Mouse (Mus musculus): Measurements from ENCODE around the gene Gpr135. TPM values are rescaled to one million over a fixed set of nuclear protein-coding genes. Genes with fewer than 3 reads are reported as not detected.
"Not testable (repeated sequence)": the region's sequence is repeated elsewhere in the genome, so short reads cannot be mapped to it uniquely, and the experiment has no call there.

The Gpr135 gene
- total and polyA plus RNA-seq, 2 experiments from 2014 or later, result 11.5 to 20.5 TPM

DNA sequence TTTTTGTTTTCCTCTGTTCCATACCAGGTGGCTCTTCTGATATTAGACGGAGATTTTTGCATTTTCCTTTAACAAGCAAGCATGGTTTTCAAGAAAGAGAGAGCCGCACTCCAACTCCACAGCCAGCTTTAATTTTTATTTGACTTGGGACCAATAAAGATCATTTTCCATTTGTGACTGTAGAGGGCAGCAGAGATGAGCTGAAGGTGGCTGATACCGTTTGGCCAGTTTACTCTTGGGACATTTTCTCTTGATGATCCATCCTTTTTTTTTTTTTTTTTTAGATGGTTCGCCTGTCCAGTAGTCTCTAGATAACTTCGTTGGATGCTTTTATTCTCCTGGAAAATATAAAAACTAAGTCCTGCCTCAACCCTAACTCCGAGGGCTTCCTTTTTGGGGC, 17.6 kb downstream of the Gpr135 start:
- Histone ChIP-seq H3K4me3 (ENCODE audit: low read length) (no peak overlapping the region), H3K9ac (replicated peaks; ENCODE audit: low read length) (no peak overlapping the region), H3K36me3 (ENCODE audit: insufficient read depth, low read length) (no peaks in the 10 kb centered on the region), H3K4me1 (ENCODE audit: insufficient read depth, low read length) (no peaks in the 10 kb centered on the region), H3K27ac (no peak overlapping the region), H3K9me3 (ENCODE audit: low read length) (peaks cover 8% of the 10 kb centered on the region; the same call in 1 of the 2 replicates), H3K27me3 (ENCODE audit: insufficient read depth, low read length) (no peaks in the 10 kb centered on the region), H3K4me2 (ENCODE audit: low read depth, low read length) (no peak overlapping the region)
- peak; percentile 59 for TF ChIP-seq CTCF (IDR thresholded peaks at IDR 0.05; ENCODE audit: low read depth)
- 46% methylated on average over 6 of the region's 6 CpGs for WGBS
- DNase-seq (ENCODE audit: low spot score) (peak; percentile 52), ATAC-seq (no peak)

DNA sequence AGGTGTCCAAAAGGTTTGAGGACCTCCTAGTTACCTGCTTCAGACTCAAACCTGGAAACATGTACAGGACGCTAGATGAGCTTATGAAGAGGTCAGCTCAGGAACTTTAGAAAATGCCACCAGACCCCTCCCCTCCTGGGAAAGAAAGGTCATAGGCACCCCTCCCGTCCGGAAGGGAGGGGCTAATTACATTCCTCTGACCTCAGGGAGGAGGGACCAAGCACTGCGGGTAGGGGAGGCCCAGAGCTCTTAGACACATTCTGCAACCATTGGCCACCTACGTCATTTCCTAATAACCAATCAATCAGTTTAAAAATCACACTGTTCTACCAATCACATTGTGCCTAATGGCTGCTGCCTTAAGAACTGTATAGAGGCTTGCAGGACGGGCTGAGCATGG, 18.4 kb downstream of the Gpr135 start:
- ATAC-seq (no peak), DNase-seq (ENCODE audit: low spot score) (no peak)
- Histone ChIP-seq H3K4me2 (ENCODE audit: low read depth, low read length) (no peak overlapping the region), H3K27me3 (ENCODE audit: insufficient read depth, low read length) (no peaks in the 10 kb centered on the region), H3K27ac (no peak overlapping the region), H3K9me3 (ENCODE audit: low read length) (peaks cover 8% of the 10 kb centered on the region; the same call in 1 of the 2 replicates), H3K36me3 (ENCODE audit: insufficient read depth, low read length) (no peaks in the 10 kb centered on the region), H3K4me1 (ENCODE audit: insufficient read depth, low read length) (no peaks in the 10 kb centered on the region), H3K9ac (replicated peaks; ENCODE audit: low read length) (no peak overlapping the region), H3K4me3 (ENCODE audit: low read length) (no peak overlapping the region)
- no peak for TF ChIP-seq CTCF (IDR thresholded peaks at IDR 0.05; ENCODE audit: low read depth)
- WGBS, result 80% methylated on average over 6 of the region's 6 CpGs

DNA sequence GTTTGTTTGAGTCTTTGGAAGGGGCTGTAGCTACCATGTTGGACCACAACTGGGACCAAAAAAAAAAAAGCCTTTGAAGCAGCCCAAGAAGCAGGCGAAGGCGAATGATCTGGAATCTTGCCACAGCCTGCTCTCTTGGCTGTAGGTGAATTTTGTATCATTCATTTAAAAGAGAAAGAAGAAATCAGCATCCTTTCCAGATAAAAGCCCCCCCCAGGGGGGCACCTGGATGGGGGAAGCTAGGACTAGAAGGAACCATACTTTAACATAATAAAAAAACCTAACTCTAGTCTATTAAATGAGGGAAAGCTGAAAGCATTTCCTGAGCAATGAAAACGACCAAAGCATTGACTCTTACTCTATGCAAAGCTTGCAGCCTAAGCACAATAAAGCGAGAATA, 20.1 kb downstream of the Gpr135 start:
- 89% methylated on average over 4 of the region's 4 CpGs for WGBS
- H3K9ac ChIP-seq (replicated peaks; ENCODE audit: low read length), result no peak overlapping the region
- no peak for TF ChIP-seq CTCF (IDR thresholded peaks at IDR 0.05; ENCODE audit: low read depth)

DNA sequence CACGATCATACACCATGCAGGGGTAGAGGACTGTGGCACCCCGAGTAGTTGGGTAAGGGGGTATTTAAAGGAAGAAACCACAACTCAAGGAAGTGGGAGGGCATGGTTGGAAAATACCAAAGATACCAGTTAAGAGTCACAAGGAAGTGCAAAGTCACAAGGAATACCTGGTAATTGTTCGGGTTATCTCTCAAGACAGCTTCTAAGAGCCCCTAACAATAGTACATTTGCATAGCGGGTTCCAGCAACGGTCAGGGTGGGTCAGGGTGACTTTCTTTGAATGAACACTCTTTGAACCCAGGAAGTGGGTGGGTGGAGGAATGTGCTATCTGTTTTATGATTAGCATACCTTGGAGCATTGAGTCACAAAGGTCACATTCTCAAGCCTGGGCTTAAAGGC, 20.8 kb downstream of the Gpr135 start:
- H3K27ac ChIP-seq; H3K9me3 ChIP-seq (ENCODE audit: low read length); H3K27me3 ChIP-seq (ENCODE audit: insufficient read depth, low read length); H3K4me3 ChIP-seq (ENCODE audit: low read length); H3K4me1 ChIP-seq (ENCODE audit: insufficient read depth, low read length); H3K36me3 ChIP-seq (ENCODE audit: insufficient read depth, low read length); DNase-seq (ENCODE audit: low spot score); ATAC-seq; H3K4me2 ChIP-seq (ENCODE audit: low read depth, low read length); H3K9ac ChIP-seq (replicated peaks; ENCODE audit: low read length): not testable (repeated sequence)
- WGBS, result 95% methylated on average over 5 of the region's 5 CpGs

More for the DNA sequence above, 20.1 kb downstream of the Gpr135 start:
- no peaks in the 10 kb centered on the region for H3K27me3 ChIP-seq (ENCODE audit: insufficient read depth, low read length)
- no peak overlapping the region for H3K27ac ChIP-seq
- DNase-seq (ENCODE audit: low spot score), result no peak
- H3K4me3 ChIP-seq (ENCODE audit: low read length), result no peak overlapping the region
- no peak overlapping the region for H3K4me2 ChIP-seq (ENCODE audit: low read depth, low read length)
- peaks cover 8% of the 10 kb centered on the region; the same call in 1 of the 2 replicates for H3K9me3 ChIP-seq (ENCODE audit: low read length)
- no peak for ATAC-seq
- H3K36me3 ChIP-seq (ENCODE audit: insufficient read depth, low read length), result no peaks in the 10 kb centered on the region
- no peaks in the 10 kb centered on the region for H3K4me1 ChIP-seq (ENCODE audit: insufficient read depth, low read length)

DNA sequence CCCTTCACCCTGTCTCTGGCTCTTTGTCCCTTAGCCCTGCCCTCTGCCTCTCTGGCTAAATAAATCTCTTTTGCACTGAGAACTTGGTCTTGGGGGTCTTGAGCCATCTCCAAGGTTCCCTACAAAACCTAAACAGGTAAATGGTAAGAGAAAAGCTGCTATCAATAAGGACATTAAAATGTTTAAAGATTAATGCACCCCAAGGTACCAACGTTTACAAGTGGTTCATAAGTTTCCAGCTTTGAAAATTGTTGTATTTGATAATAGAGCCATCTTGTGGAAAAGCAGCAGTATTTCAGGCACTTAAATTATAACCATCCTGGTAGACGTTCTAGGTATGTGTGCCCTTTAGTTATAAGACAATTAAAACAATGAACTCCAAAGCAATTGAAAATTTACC, 23.4 kb downstream of the Gpr135 start:
- Histone ChIP-seq H3K4me1 (ENCODE audit: insufficient read depth, low read length) (no peaks in the 10 kb centered on the region), H3K9ac (replicated peaks; ENCODE audit: low read length) (no peak overlapping the region), H3K4me3 (ENCODE audit: low read length) (no peak overlapping the region), H3K4me2 (ENCODE audit: low read depth, low read length) (no peak overlapping the region), H3K36me3 (ENCODE audit: insufficient read depth, low read length) (no peaks in the 10 kb centered on the region), H3K27me3 (ENCODE audit: insufficient read depth, low read length) (no peaks in the 10 kb centered on the region), H3K9me3 (ENCODE audit: low read length) (peaks cover 8% of the 10 kb centered on the region; the same call in 1 of the 2 replicates), H3K27ac (no peak overlapping the region)
- WGBS, result 0% methylated on average over 2 of the region's 2 CpGs
- no peak for ATAC-seq
- DNase-seq (ENCODE audit: low spot score), result peak; percentile 63
- peak; percentile 79 for TF ChIP-seq CTCF (IDR thresholded peaks at IDR 0.05; ENCODE audit: low read depth)

DNA sequence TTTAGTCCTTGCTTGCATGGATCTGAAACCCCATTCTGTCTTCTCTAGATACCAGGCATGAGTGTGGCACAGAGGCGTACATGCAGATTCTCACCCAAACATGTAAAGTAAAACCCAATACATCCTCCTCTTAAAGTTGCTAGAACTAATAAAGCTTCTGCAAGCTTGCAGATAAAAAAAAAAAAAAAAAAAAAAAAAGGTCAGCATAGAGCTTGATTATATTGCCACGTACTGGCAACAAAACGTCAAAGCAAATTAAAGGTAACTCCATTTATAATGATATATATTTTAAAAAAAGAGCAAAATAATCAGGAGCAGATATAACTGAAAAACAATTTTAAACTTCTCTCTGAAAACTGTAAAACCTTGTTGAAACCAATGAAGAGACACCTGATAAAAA, 29.7 kb downstream of the Gpr135 start:
- no peak for TF ChIP-seq CTCF (IDR thresholded peaks at IDR 0.05; ENCODE audit: low read depth)
- H3K9ac ChIP-seq (replicated peaks; ENCODE audit: low read length), result no peak overlapping the region

DNA sequence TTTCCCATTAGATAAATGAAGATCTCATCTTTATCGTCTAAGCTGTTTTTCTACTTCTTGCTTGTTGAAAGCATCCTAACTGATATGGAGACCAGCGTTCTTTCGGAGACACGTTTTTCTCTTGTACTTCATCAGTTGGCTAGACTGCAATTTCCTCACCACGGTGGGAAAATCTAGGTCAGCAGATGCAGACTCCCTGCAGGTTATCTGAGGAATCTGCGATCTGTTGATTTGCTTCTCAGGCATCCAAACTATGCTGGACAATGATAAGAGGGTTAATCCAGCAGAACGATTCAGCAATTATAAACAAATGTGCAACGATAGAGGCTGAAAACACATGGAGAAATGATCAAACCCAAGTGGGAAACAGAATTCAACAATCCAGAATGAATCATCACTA, 31.4 kb downstream of the Gpr135 start:
- H3K4me1 ChIP-seq (ENCODE audit: insufficient read depth, low read length), result no peaks in the 10 kb centered on the region
- no peak for DNase-seq (ENCODE audit: low spot score)
- H3K4me3 ChIP-seq (ENCODE audit: low read length), result no peak overlapping the region
- H3K27me3 ChIP-seq (ENCODE audit: insufficient read depth, low read length), result no peaks in the 10 kb centered on the region
- no peak for TF ChIP-seq CTCF (IDR thresholded peaks at IDR 0.05; ENCODE audit: low read depth)
- ATAC-seq, result no peak
- 62% methylated on average over 8 of the region's 8 CpGs for WGBS
- H3K9me3 ChIP-seq (ENCODE audit: low read length), result peaks cover 3% of the 10 kb centered on the region; the same call in 1 of the 2 replicates
- no peak overlapping the region for H3K9ac ChIP-seq (replicated peaks; ENCODE audit: low read length)
- H3K36me3 ChIP-seq (ENCODE audit: insufficient read depth, low read length), result no peaks in the 10 kb centered on the region
- no peak overlapping the region for H3K27ac ChIP-seq
- H3K4me2 ChIP-seq (ENCODE audit: low read depth, low read length), result no peak overlapping the region

More for the DNA sequence above, 29.7 kb downstream of the Gpr135 start:
- no peaks in the 10 kb centered on the region for H3K36me3 ChIP-seq (ENCODE audit: insufficient read depth, low read length)
- no peak for DNase-seq (ENCODE audit: low spot score)
- no peaks in the 10 kb centered on the region for H3K27me3 ChIP-seq (ENCODE audit: insufficient read depth, low read length)
- H3K4me1 ChIP-seq (ENCODE audit: insufficient read depth, low read length), result no peaks in the 10 kb centered on the region
- no peak overlapping the region for H3K27ac ChIP-seq
- H3K4me3 ChIP-seq (ENCODE audit: low read length), result no peak overlapping the region
- WGBS, result 96% methylated on average over 3 of the region's 3 CpGs
- no peak for ATAC-seq
- no peak overlapping the region for H3K4me2 ChIP-seq (ENCODE audit: low read depth, low read length)
- H3K9me3 ChIP-seq (ENCODE audit: low read length), result peaks cover 3% of the 10 kb centered on the region; the same call in 1 of the 2 replicates

Measured in hindbrain, postnatal 0 days (tissue).